Mouse (Mus musculus): ENCODE data around the gene Tjp2. TPM values are rescaled to one million over a fixed set of nuclear protein-coding genes. Genes with fewer than 3 reads are reported as not detected.

Gene Tjp2
- polyA plus RNA-seq, 1 experiment from 2014 or later = 41.7 TPM

- Histone ChIP-seq H3K4me2 (replicated peaks) (no peak overlapping the region), H3K27ac (peak overlapping the region; percentile 56; the same call in 1 of the 2 replicates), H3K4me1 (replicated peaks) (no peaks in the 10 kb centered on the region), H3K9me3 (no peaks in the 10 kb centered on the region), H3K36me3 (no peaks in the 10 kb centered on the region), H3K4me3 (replicated peaks) (no peak overlapping the region), H3K27me3 (replicated peaks) (no peaks in the 10 kb centered on the region), H3K9ac (no peak overlapping the region)
- 43% methylated on average over 12 of the region's 12 CpGs for WGBS
- ATAC-seq = peak; percentile 61
Measured at GRCm38 (mm10) chr19:24064348-24064895, 160.4 kb downstream of the Tjp2 start.

GRCm38 (mm10) chr19:24063585-24063984 is 161.2 kb downstream of the Tjp2 start:
- no peak overlapping the region for H3K4me3 ChIP-seq (replicated peaks)
- ATAC-seq = peak; percentile 91
- no peaks in the 10 kb centered on the region for H3K27me3 ChIP-seq (replicated peaks)
- H3K9me3 ChIP-seq = no peaks in the 10 kb centered on the region
- 0 out of 2 replicates have a peak, but pooled peaks cover 4% of the 10 kb centered on the region for H3K4me1 ChIP-seq (replicated peaks)
- H3K4me2 ChIP-seq (replicated peaks) = no peak overlapping the region
- H3K9ac ChIP-seq = no peak overlapping the region
- 47% methylated on average over 4 of the region's 4 CpGs for WGBS
- peak overlapping the region; percentile 58 for H3K27ac ChIP-seq
- H3K36me3 ChIP-seq = no peaks in the 10 kb centered on the region

- Histone ChIP-seq H3K9me3 (no peaks in the 10 kb centered on the region), H3K27ac (no peak overlapping the region), H3K4me2 (replicated peaks) (no peak overlapping the region), H3K9ac (no peak overlapping the region), H3K36me3 (no peaks in the 10 kb centered on the region), H3K4me1 (replicated peaks) (peaks cover 18% of the 10 kb centered on the region), H3K4me3 (replicated peaks) (no peak overlapping the region), H3K27me3 (replicated peaks) (no peaks in the 10 kb centered on the region)
- 74% methylated on average over 8 of the region's 8 CpGs for WGBS
- no peak for ATAC-seq
Measured at GRCm38 (mm10) chr19:24058851-24059250, 166.0 kb downstream of the Tjp2 start.

GRCm38 (mm10) chr19:24058021-24058420 is 166.8 kb downstream of the Tjp2 start:
- H3K27me3 ChIP-seq (replicated peaks) = no peaks in the 10 kb centered on the region
- H3K36me3 ChIP-seq = no peaks in the 10 kb centered on the region
- no peak overlapping the region for H3K9ac ChIP-seq
- H3K9me3 ChIP-seq = no peaks in the 10 kb centered on the region
- H3K4me1 ChIP-seq (replicated peaks) = peaks cover 24% of the 10 kb centered on the region
- peak; percentile 52 for ATAC-seq
- peak overlapping the region; percentile 27; the same call in 1 of the 2 replicates for H3K27ac ChIP-seq
- 26% methylated on average over 5 of the region's 5 CpGs for WGBS
- H3K4me2 ChIP-seq (replicated peaks) = no peak overlapping the region
- H3K4me3 ChIP-seq (replicated peaks) = no peak overlapping the region

- H3K4me1 ChIP-seq (replicated peaks) = peaks cover 24% of the 10 kb centered on the region
- no peak overlapping the region for H3K9ac ChIP-seq
- no peak overlapping the region for H3K4me2 ChIP-seq (replicated peaks)
- H3K9me3 ChIP-seq = no peaks in the 10 kb centered on the region
- H3K27ac ChIP-seq = no peak overlapping the region
- no peaks in the 10 kb centered on the region for H3K27me3 ChIP-seq (replicated peaks)
- H3K36me3 ChIP-seq = no peaks in the 10 kb centered on the region
- no peak for ATAC-seq
- WGBS = 98% methylated on average over 1 of the region's 1 CpGs
- H3K4me3 ChIP-seq (replicated peaks) = no peak overlapping the region
Measured at GRCm38 (mm10) chr19:24056880-24057279, 167.9 kb downstream of the Tjp2 start.

GRCm38 (mm10) chr19:24054904-24055303 is 169.9 kb downstream of the Tjp2 start:
- H3K36me3 ChIP-seq = no peaks in the 10 kb centered on the region
- H3K4me1 ChIP-seq (replicated peaks) = peaks cover 24% of the 10 kb centered on the region
- H3K27me3 ChIP-seq (replicated peaks) = no peaks in the 10 kb centered on the region
- H3K27ac ChIP-seq = peak overlapping the region; percentile 62; the same call in 1 of the 2 replicates
- no peaks in the 10 kb centered on the region for H3K9me3 ChIP-seq
- no peak overlapping the region for H3K4me3 ChIP-seq (replicated peaks)
- H3K4me2 ChIP-seq (replicated peaks) = no peak overlapping the region
- 30% methylated on average over 2 of the region's 2 CpGs for WGBS
- ATAC-seq = peak; percentile 50
- H3K9ac ChIP-seq = no peak overlapping the region

GRCm38 (mm10) chr19:24054265-24054664 is 170.6 kb downstream of the Tjp2 start:
- peak; percentile 76 for ATAC-seq
- peaks cover 24% of the 10 kb centered on the region for H3K4me1 ChIP-seq (replicated peaks)
- no peak overlapping the region for H3K9ac ChIP-seq
- WGBS = 24% methylated on average over 5 of the region's 5 CpGs
- no peak overlapping the region for H3K4me3 ChIP-seq (replicated peaks)
- no peaks in the 10 kb centered on the region for H3K9me3 ChIP-seq
- peak overlapping the region; percentile 62 for H3K27ac ChIP-seq
- peak overlapping the region; percentile 20 for H3K4me2 ChIP-seq (replicated peaks)
- no peaks in the 10 kb centered on the region for H3K36me3 ChIP-seq
- H3K27me3 ChIP-seq (replicated peaks) = no peaks in the 10 kb centered on the region

- Histone ChIP-seq H3K4me1 (replicated peaks) (peaks cover 20% of the 10 kb centered on the region), H3K27ac (no peak overlapping the region), H3K4me2 (replicated peaks) (no peak overlapping the region), H3K4me3 (replicated peaks) (no peak overlapping the region), H3K9ac (no peak overlapping the region), H3K36me3 (no peaks in the 10 kb centered on the region), H3K27me3 (replicated peaks) (no peaks in the 10 kb centered on the region), H3K9me3 (no peaks in the 10 kb centered on the region)
- 74% methylated on average over 2 of the region's 2 CpGs for WGBS
- ATAC-seq = no peak
Measured at GRCm38 (mm10) chr19:24050514-24050913, 174.3 kb downstream of the Tjp2 start.

GRCm38 (mm10) chr19:24049329-24049728 is 175.5 kb downstream of the Tjp2 start:
- Histone ChIP-seq H3K27me3 (replicated peaks) (no peaks in the 10 kb centered on the region), H3K9me3 (no peaks in the 10 kb centered on the region), H3K36me3 (no peaks in the 10 kb centered on the region), H3K4me2 (replicated peaks) (no peak overlapping the region), H3K4me1 (replicated peaks) (peaks cover 8% of the 10 kb centered on the region; the same call in 1 of the 2 replicates), H3K4me3 (replicated peaks) (no peak overlapping the region), H3K9ac (no peak overlapping the region), H3K27ac (no peak overlapping the region)
- 82% methylated on average over 3 of the region's 3 CpGs for WGBS
- no peak for ATAC-seq

- H3K27me3 ChIP-seq (replicated peaks) = no peaks in the 10 kb centered on the region
- WGBS = 84% methylated on average over 10 of the region's 10 CpGs
- no peaks in the 10 kb centered on the region for H3K9me3 ChIP-seq
- H3K27ac ChIP-seq = no peak overlapping the region
- no peaks in the 10 kb centered on the region for H3K4me1 ChIP-seq (replicated peaks)
- no peak overlapping the region for H3K9ac ChIP-seq
- no peak for ATAC-seq
- no peak overlapping the region for H3K4me3 ChIP-seq (replicated peaks)
- H3K36me3 ChIP-seq = no peaks in the 10 kb centered on the region
- H3K4me2 ChIP-seq (replicated peaks) = no peak overlapping the region
Measured at GRCm38 (mm10) chr19:24046395-24046993, 178.3 kb downstream of the Tjp2 start.

Other genes starting within 250 kb of the Tjp2 start
- 0.80 and 1.2 TPM in 2 replicates for gene Fam189a2, start 194.0 kb downstream of the Tjp2 start, polyA plus RNA-seq (2015; fragmentation: Nextera tagmentation; extraction: Ambion mirVana)
- gene Fxn, start 55.6 kb upstream of the Tjp2 start, polyA plus RNA-seq (2015; fragmentation: Nextera tagmentation; extraction: Ambion mirVana) = 41.1 and 42.3 TPM in 2 replicates